Mouse (Mus musculus) CH12.LX (cell line): ENCODE data around the gene Plxna1. TPM values are rescaled to one million over a fixed set of nuclear protein-coding genes. Genes with fewer than 3 reads are reported as not detected.
A peak's percentile ranks its signal among the peaks of the same experiment; 100 is the strongest.

Experiments used
- DNase-seq: peaks from one replicate; pipeline ENCODE4 v3.0.0-alpha.2; 2013; ENCODE audit errors: extremely low read depth
- H3K27ac ChIP-seq: 2 replicates; pipeline ENCODE4 v1.5.1; 2012; ENCODE audit warnings: low read depth, mild to moderate bottlenecking, control low read depth, moderate library complexity; ENCODE audit not compliant: insufficient read depth
- H3K27me3 ChIP-seq: replicated peaks from 2 replicates; pipeline ENCODE3; 2012; ENCODE audit warnings: inconsistent platforms
- H3K36me3 ChIP-seq, 2 experiments: replicated peaks in 1 of 2; 2 replicates each; pipeline versions ENCODE3 to v1.6.1; 2012; ENCODE audit warnings: inconsistent platforms in 1 of 2, low read length in 1 of 2, mild to moderate bottlenecking in 1 of 2, mixed read lengths in 1 of 2, moderate library complexity in 1 of 2; ENCODE audit not compliant: control insufficient read depth in 1 of 2, insufficient read depth in 1 of 2
- H3K4me1 ChIP-seq, 2 experiments: 2 replicates each; pipeline ENCODE4 v1.6.1; 2012; ENCODE audit warnings: inconsistent platforms in 1 of 2, moderate library complexity in 1 of 2; ENCODE audit not compliant: insufficient read depth in 2 of 2, control insufficient read depth in 1 of 2
- H3K4me2 ChIP-seq: 2 replicates; pipeline ENCODE4 v1.6.1; 2012; ENCODE audit warnings: low read depth, mild to moderate bottlenecking, control low read depth; ENCODE audit not compliant: poor library complexity, insufficient read depth, severe bottlenecking
- H3K4me3 ChIP-seq, 3 experiments: fragments of 150-350 bp in 1 of 3; sonication (generic) in 1 of 3; replicated peaks in 1 of 3; 2 replicates each; pipeline versions ENCODE3 to v1.5.1; 2011 to 2012; ENCODE audit warnings: low read depth in 2 of 3, low read length in 2 of 3, mild to moderate bottlenecking in 2 of 3, moderate library complexity in 2 of 3, control low read depth in 1 of 3, improper control_type of control experiment in 1 of 3, inconsistent platforms in 1 of 3, mixed read lengths in 1 of 3; ENCODE audit not compliant: poor library complexity in 1 of 3
- H3K79me2 ChIP-seq: replicated peaks from 2 replicates; pipeline ENCODE4 v1.6.1; 2012; ENCODE audit warnings: mild to moderate bottlenecking, moderate library complexity; ENCODE audit not compliant: control insufficient read depth, poor library complexity, insufficient read depth, severe bottlenecking; ENCODE audit errors: extremely low read depth
- H3K9ac ChIP-seq: 2 replicates; pipeline ENCODE4 v1.6.1; 2012; ENCODE audit warnings: low read depth, mild to moderate bottlenecking, control low read depth, moderate library complexity; ENCODE audit not compliant: insufficient read depth
- H3K9me3 ChIP-seq: replicated peaks from 2 replicates; pipeline ENCODE3; 2012; ENCODE audit warnings: low read length, inconsistent platforms, mixed read lengths
- BHLHE40 ChIP-seq: IDR thresholded peaks from 2 replicates; pipeline ENCODE4 v1.6.1; 2011; ENCODE audit warnings: mild to moderate bottlenecking, low read depth, low read length, improper control_type of control experiment
- ELF1 ChIP-seq: IDR thresholded peaks from 2 replicates; pipeline ENCODE4 v1.6.1; 2014; ENCODE audit warnings: low read depth, mild to moderate bottlenecking, inconsistent platforms, low read length, improper control_type of control experiment
- EP300 ChIP-seq: IDR thresholded peaks from 2 replicates; pipeline ENCODE4 v1.6.1; 2011; ENCODE audit warnings: low read length, improper control_type of control experiment
- IRF4 ChIP-seq: IDR thresholded peaks from 2 replicates; pipeline ENCODE4 v1.6.1; 2014; ENCODE audit warnings: low read depth, mild to moderate bottlenecking, inconsistent platforms, low read length, improper control_type of control experiment
- JUN ChIP-seq: IDR thresholded peaks from 2 replicates; pipeline ENCODE4 v1.6.1; 2011; ENCODE audit warnings: low read depth, mild to moderate bottlenecking, low read length, improper control_type of control experiment, moderate library complexity; ENCODE audit not compliant: insufficient read depth
- JUND ChIP-seq: conservative IDR thresholded peaks from 2 replicates; pipeline ENCODE4 v1.6.1; 2011; ENCODE audit warnings: low read depth, low read length, improper control_type of control experiment
- KAT2A ChIP-seq: IDR thresholded peaks from 2 replicates; pipeline ENCODE4 v1.6.1; 2012; ENCODE audit warnings: low read length, improper control_type of control experiment, inconsistent platforms; ENCODE audit not compliant: insufficient replicate concordance
- MAX ChIP-seq: IDR thresholded peaks from 2 replicates; pipeline ENCODE4 v1.6.1; 2011; ENCODE audit warnings: low read length, improper control_type of control experiment
- MAZ ChIP-seq: IDR thresholded peaks from 2 replicates; pipeline ENCODE4 v1.6.1; 2012; ENCODE audit warnings: low read depth, mild to moderate bottlenecking, inconsistent platforms, low read length, improper control_type of control experiment, moderate library complexity
- MEF2A ChIP-seq: IDR thresholded peaks from 2 replicates; pipeline ENCODE4 v1.6.1; 2014; ENCODE audit warnings: low read depth, mild to moderate bottlenecking, inconsistent platforms, low read length, improper control_type of control experiment, borderline replicate concordance
- MXI1 ChIP-seq: IDR thresholded peaks from 2 replicates; pipeline ENCODE4 v1.6.1; 2011; ENCODE audit warnings: mild to moderate bottlenecking, low read depth, low read length, improper control_type of control experiment
- NRF1 ChIP-seq: IDR thresholded peaks from 2 replicates; pipeline ENCODE4 v1.6.1; 2014; ENCODE audit warnings: low read depth, mild to moderate bottlenecking, inconsistent platforms, low read length, improper control_type of control experiment, moderate library complexity
- POLR2A ChIP-seq: IDR thresholded peaks from 2 replicates; pipeline ENCODE4 v1.6.1; 2011; ENCODE audit warnings: low read depth, mild to moderate bottlenecking, improper control_type of control experiment, low read length
- POLR2AphosphoS2 ChIP-seq: IDR thresholded peaks from 2 replicates; pipeline ENCODE4 v1.6.1; 2011; ENCODE audit warnings: low read depth, low read length, improper control_type of control experiment
- RAD21 ChIP-seq: IDR thresholded peaks from 2 replicates; pipeline ENCODE4 v1.6.1; 2011; ENCODE audit warnings: low read depth, mild to moderate bottlenecking, low read length, improper control_type of control experiment, moderate library complexity
- SIN3A ChIP-seq: IDR thresholded peaks from 2 replicates; pipeline ENCODE4 v1.6.1; 2012; ENCODE audit warnings: low read length, improper control_type of control experiment, inconsistent platforms
- TBP ChIP-seq: conservative IDR thresholded peaks from 2 replicates; pipeline ENCODE4 v1.6.1; 2011; ENCODE audit warnings: low read depth, low read length, improper control_type of control experiment
- TCF12 ChIP-seq: IDR thresholded peaks from 2 replicates; pipeline ENCODE4 v1.6.1; 2014; ENCODE audit warnings: low read depth, mild to moderate bottlenecking, inconsistent platforms, low read length, improper control_type of control experiment
- UBTF ChIP-seq: IDR thresholded peaks from 2 replicates; pipeline ENCODE4 v1.6.1; 2012; ENCODE audit warnings: low read depth, mild to moderate bottlenecking, inconsistent platforms, low read length, improper control_type of control experiment, moderate library complexity
- USF1 ChIP-seq: IDR thresholded peaks from 2 replicates; pipeline ENCODE4 v1.6.1; 2014; ENCODE audit warnings: low read depth, mild to moderate bottlenecking, inconsistent platforms, low read length, improper control_type of control experiment
- USF2 ChIP-seq: conservative IDR thresholded peaks from 2 replicates; pipeline ENCODE4 v1.6.1; 2011; ENCODE audit warnings: low read depth, low read length, improper control_type of control experiment
- dilution Hi-C: fragments of 300-500 bp; cut with MboI; formaldehyde crosslinking; loops from 2 replicates; pipeline ENCODE4 v1.14.3; 2020; ENCODE audit warnings: low sequenced_read_pairs; ENCODE audit not compliant: extremely low pct_unique_long_range_greater_than_20kb, extremely low pct_ligation_motif_present
- in situ Hi-C: fragments of 300-500 bp; cut with MboI; formaldehyde crosslinking; loops from 3 replicates; pipeline ENCODE4 v1.14.3; 2019; ENCODE audit warnings: low sequenced_read_pairs, low pct_ligation_motif_present, low pct_unique_long_range_greater_than_20kb, mixed read lengths
- polyA plus RNA-seq: library from polyadenylated mRNA; unstranded; fragments of >175 nt; gene quantifications from 2 replicates; pipeline ENCODE4 v1.2.1, GENCODE M21; 2012; ENCODE audit warnings: low read depth; ENCODE audit not compliant: insufficient read length
- total RNA-seq, 2 experiments: library from RNA; depleted of rRNA; stranded (reverse); fragments of 300-350 nt in 1 of 2; fragments of >200 nt in 1 of 2; gene quantifications; 2 replicates each; pipeline ENCODE4 v1.2.3; 2012 to 2014

The Plxna1 gene
- total and polyA plus RNA-seq, 3 experiments: 8.9 to 29.5 (median 18.5) TPM

DNA sequence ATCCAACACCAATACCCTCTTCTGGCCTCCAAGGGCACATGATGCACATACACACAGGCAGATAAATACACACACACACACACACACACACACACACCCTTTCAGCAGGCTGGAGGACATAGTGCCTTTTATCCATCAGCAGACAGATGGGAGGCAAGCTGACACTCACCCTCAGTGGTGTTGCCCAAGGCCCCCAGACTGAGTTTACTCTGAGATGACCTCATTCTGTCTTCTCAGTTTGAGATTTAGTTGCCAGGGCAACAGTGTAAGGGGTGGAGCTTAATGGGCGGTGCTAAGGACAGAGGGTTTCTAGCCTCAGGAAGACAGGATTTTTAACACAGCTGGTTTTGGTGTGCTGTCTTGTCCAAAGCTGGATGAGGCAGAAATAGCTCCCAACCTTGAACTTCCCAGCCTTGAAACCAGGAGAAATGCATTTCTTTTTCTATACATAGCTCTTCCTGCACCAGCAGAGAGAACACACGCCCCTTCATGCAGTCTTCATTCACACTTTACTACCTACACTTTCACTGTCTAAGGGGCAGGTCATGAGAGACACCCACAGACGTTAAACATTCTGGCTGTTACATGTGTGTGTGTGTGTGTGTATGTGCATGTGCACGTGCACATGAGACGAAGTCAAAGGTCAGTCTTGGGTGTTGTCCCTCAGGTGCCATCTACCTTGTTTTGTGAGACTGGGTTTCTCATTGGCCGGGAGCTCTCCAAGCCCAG lies 75.6 kb downstream of the Plxna1 start:
- DNase-seq: peak; percentile 95
- no peak for TF ChIP-seq MAZ
- peak; percentile 60; the same call in 1 of the 2 replicates for TF ChIP-seq JUND
- TF ChIP-seq MEF2A: no peak
- TF ChIP-seq EP300: no peak
- TF ChIP-seq TCF12: peak; percentile 41; the same call in 1 of the 2 replicates
- TF ChIP-seq NRF1: no peak
- TF ChIP-seq UBTF: no peak
- 0 out of 2 replicates have a peak, but pooled peaks have one; percentile 21 for TF ChIP-seq POLR2A
- no peak for TF ChIP-seq KAT2A
- TF ChIP-seq MAX: peak; percentile 42; the same call in 1 of the 2 replicates
- TF ChIP-seq BHLHE40: peak; percentile 70
- no peak for TF ChIP-seq TBP
- TF ChIP-seq ELF1: no peak; the same call in 1 of the 2 replicates
- TF ChIP-seq RAD21: no peak
- TF ChIP-seq JUN: peak; percentile 91
- TF ChIP-seq USF2: no peak
- peak; percentile 5; the same call in 1 of the 2 replicates for TF ChIP-seq IRF4
- no peak for TF ChIP-seq USF1
- TF ChIP-seq MXI1: peak; percentile 93
- peak; percentile 64; the same call in 1 of the 2 replicates for TF ChIP-seq SIN3A
- TF ChIP-seq POLR2AphosphoS2: no peak
- TF ChIP-seq, all 38 proteins: peak for 9
- Histone ChIP-seq H3K27me3 (no peaks in the 10 kb centered on the region), H3K27ac (peak overlapping the region; percentile 72), H3K9me3 (peaks cover 10% of the 10 kb centered on the region), H3K4me2 (peak overlapping the region; percentile 70), H3K9ac (no peak overlapping the region), H3K4me3 (peak overlapping the region in 2 of 3 experiments; percentile 27 to 54), H3K36me3 (peaks cover 6 to 23% of the 10 kb centered on the region in 2 experiments), H3K4me1 (peaks cover 26 to 78% of the 10 kb centered on the region in 2 experiments), H3K79me2 (no peaks in the 10 kb centered on the region)
- dilution Hi-C loops (no loop called here), in situ Hi-C loops (no loop called here)
